Mouse (Mus musculus) liver, adult 2 months (tissue): ENCODE data around the gene Cryga. TPM values are rescaled to one million over a fixed set of nuclear protein-coding genes. Genes with fewer than 3 reads are reported as not detected.

Source experiments
- DNase-seq: peaks from one replicate; pipeline ENCODE4 v3.0.0-alpha.2; 2011; ENCODE audit warnings: low read depth, low spot score; ENCODE audit errors: extremely low read depth
- H3K27ac ChIP-seq: fragments of 200-500 bp; replicated peaks from 2 replicates; pipeline ENCODE4 v1.5.1; 2012; ENCODE audit warnings: low read depth, mild to moderate bottlenecking, control low read depth, inconsistent platforms, low read length; ENCODE audit not compliant: insufficient read depth
- H3K27me3 ChIP-seq: fragments of 200-500 bp; 2 replicates; pipeline ENCODE4 v1.6.1; 2012; ENCODE audit warnings: mild to moderate bottlenecking, moderate library complexity, low read length, inconsistent platforms; ENCODE audit not compliant: control insufficient read depth, insufficient read depth
- H3K36me3 ChIP-seq: fragments of 200-500 bp; 2 replicates; pipeline ENCODE4 v1.6.1; 2012; ENCODE audit warnings: low read length, inconsistent platforms; ENCODE audit not compliant: control insufficient read depth, insufficient read depth
- H3K4me1 ChIP-seq: fragments of 200-500 bp; 2 replicates; pipeline ENCODE4 v1.6.1; 2011; ENCODE audit warnings: low read length; ENCODE audit not compliant: control insufficient read depth, insufficient read depth
- H3K4me3 ChIP-seq: fragments of 200-500 bp; 2 replicates; pipeline ENCODE4 v1.5.1; 2011; ENCODE audit warnings: low read depth, mild to moderate bottlenecking, control low read depth, low read length, moderate library complexity; ENCODE audit not compliant: insufficient read depth
- H3K79me2 ChIP-seq: fragments of 200-500 bp; 2 replicates; pipeline ENCODE4 v1.6.1; 2012; ENCODE audit warnings: inconsistent platforms, mild to moderate bottlenecking, low read length, moderate library complexity; ENCODE audit not compliant: control insufficient read depth, insufficient read depth
- H3K9ac ChIP-seq: fragments of 200-500 bp; 2 replicates; pipeline ENCODE4 v1.6.1; 2012; ENCODE audit warnings: low read depth, mild to moderate bottlenecking, control low read depth, inconsistent platforms, low read length
- CTCF ChIP-seq: fragments of 200-500 bp; IDR thresholded peaks from 2 replicates; pipeline ENCODE4 v1.5.1; 2011; ENCODE audit warnings: low read depth, low read length, control low read depth
- POLR2A ChIP-seq: fragments of 200-500 bp; IDR thresholded peaks from 2 replicates; pipeline ENCODE4 v1.6.1; 2011; ENCODE audit warnings: low read length, control low read depth; ENCODE audit not compliant: insufficient read depth; ENCODE audit errors: extremely low read depth
- WGBS: fragments of 180-500 bp; shearing (Covaris S2); methylation state at CpG from one replicate; pipeline ENCODE4 v1.1.7; 2018; 5-methylcytosine and 5-hydroxymethylcytosine counted together
- polyA plus RNA-seq: library from polyadenylated mRNA; depleted of rRNA; stranded (reverse); fragments of >200 nt; gene quantifications from 2 replicates; pipeline ENCODE4 v1.2.3, GENCODE M21; 2012; rRNA removed
- total RNA-seq: library from RNA; depleted of rRNA; stranded (reverse); fragments of >200 nt; gene quantifications from 2 replicates; pipeline ENCODE4 v1.2.3, GENCODE M21; 2014; rRNA removed

The Cryga gene
- total RNA-seq (not detected in 2 replicates), polyA plus RNA-seq (not detected in 2 replicates)

DNA sequence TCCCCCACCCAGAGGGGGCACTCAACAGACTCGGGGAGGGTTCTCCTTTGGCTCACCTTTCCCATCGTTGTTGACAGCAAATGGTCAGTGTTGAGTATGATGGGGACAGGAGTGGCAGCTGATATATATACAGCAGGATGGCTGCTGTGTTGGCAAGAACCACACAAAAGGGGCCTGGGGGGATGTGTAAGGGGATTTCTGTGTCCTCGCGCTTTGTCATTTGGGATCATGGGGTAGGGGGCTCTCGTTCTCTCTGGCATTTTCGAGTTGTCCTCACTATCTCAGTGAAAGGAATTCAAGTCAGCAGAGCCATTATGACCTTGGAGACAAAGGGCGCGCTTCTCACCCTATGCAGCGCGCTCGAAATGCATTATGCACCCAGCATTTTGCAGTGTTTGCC, at the start of gene Cryga:
Gene Cryga, minus strand, starts transcription at position 101 of the 400 bp plus-strand sequence.
- Histone ChIP-seq H3K9ac (no peak within 1 kb of the TSS), H3K4me3 (no peak within 1 kb of the TSS), H3K27me3 (no peaks in the 10 kb centered on the region), H3K4me1 (no peaks in the 10 kb centered on the region), H3K79me2 (no peaks in the 10 kb centered on the region), H3K36me3 (no peaks in the 10 kb centered on the region), H3K27ac (no peak within 1 kb of the TSS)
- no peak for DNase-seq
- WGBS, result 93% methylated on average over 11 of the region's 11 CpGs
- no peak for TF ChIP-seq CTCF

DNA sequence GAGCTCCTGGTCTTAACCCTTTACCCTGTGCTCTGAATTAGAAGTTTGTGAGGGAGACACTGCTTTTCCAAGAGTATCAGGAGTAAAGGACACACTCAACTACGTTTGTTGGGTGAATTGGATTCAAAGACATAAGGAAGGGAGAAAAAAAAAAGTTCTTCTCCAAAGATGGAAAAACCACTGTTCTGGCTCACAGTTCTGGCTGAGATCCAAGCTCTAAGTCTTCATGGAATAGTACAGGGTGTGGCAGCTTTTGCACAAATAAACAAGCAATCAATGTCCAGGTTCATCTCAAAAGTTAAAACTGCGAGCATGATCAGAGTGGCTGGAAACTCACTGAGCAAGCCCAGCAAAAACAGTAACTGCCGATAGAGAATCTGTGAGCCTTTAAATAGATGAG, 44.8 kb upstream of the Cryga start:
- Histone ChIP-seq H3K4me3 (no peak overlapping the region), H3K4me1 (no peaks in the 10 kb centered on the region), H3K27ac (no peak overlapping the region), H3K36me3 (no peaks in the 10 kb centered on the region), H3K9ac (no peak overlapping the region), H3K79me2 (no peaks in the 10 kb centered on the region), H3K27me3 (no peaks in the 10 kb centered on the region)
- WGBS, result 60% methylated on average over 3 of the region's 3 CpGs
- DNase-seq, result no peak
- TF ChIP-seq POLR2A (no peak), CTCF (no peak)

DNA sequence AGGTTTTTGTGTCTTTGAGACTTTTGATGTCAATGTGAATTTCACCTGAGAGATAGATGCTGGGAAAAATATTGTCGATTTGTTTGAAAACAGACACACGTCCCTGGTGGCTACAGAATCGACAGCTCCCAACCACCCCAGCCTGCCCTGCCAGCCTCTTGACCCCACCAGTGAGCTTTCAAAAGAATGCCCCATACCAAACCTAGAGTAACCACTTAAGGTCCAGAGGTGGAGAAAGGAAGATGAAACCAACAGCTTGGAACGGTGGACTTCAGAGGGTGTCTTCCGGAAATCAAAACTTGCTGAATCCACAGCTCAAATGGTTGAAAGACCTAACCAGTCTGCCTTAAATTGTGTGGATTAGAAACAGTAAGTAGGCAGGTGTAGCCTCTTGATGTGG, 44.2 kb upstream of the Cryga start:
- TF ChIP-seq CTCF, result no peak
- no peak for TF ChIP-seq POLR2A
- WGBS, result 93% methylated on average over 5 of the region's 5 CpGs
- Histone ChIP-seq H3K36me3 (no peaks in the 10 kb centered on the region), H3K4me3 (no peak overlapping the region), H3K4me1 (no peaks in the 10 kb centered on the region), H3K27me3 (no peaks in the 10 kb centered on the region), H3K27ac (no peak overlapping the region), H3K9ac (no peak overlapping the region), H3K79me2 (no peaks in the 10 kb centered on the region)
- DNase-seq, result no peak

DNA sequence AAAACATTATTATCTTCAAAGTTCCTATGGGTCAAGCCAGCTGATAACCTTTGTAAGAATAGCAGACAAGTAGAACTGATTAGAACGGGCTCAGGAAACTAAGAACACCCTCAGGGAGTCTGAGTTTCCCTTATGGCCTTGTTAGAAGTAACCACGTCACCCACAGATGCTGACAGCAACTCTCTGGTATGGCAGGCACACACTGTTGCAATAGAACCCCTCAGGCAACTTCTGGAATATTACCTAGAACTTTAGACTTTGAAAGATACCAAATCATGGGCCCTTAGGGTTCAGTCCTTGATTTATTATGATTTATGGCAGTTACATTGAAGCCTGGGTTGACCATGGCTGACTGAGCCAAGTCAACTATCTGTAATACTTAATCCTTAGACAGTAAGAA, 43.4 kb upstream of the Cryga start:
- TF ChIP-seq POLR2A, result no peak
- TF ChIP-seq CTCF, result no peak

DNA sequence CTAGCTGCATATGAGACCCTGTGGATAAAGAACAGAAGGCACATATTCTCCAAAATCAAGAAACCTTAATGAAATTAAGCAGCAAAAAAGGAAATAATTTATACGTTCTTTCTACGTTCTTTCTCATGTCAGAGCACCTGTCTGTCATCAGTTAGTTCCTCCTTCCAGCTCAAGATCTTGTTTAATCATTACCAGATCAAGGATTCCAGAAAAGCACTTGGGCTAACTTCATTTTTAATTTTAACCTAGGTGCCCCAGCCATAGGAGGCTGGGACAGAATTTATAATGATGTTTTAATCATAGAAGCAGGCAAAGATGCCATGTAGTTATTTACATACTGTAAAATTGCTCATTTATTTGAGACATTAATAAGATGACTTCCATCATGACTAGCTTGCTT, 41.6 kb upstream of the Cryga start:
- H3K9ac ChIP-seq, result no peak overlapping the region
- no peaks in the 10 kb centered on the region for H3K79me2 ChIP-seq
- H3K36me3 ChIP-seq, result no peaks in the 10 kb centered on the region
- WGBS, result 95% methylated on average over 2 of the region's 2 CpGs
- no peak overlapping the region for H3K4me3 ChIP-seq
- no peak overlapping the region for H3K27ac ChIP-seq
- TF ChIP-seq POLR2A, result no peak
- no peaks in the 10 kb centered on the region for H3K27me3 ChIP-seq
- H3K4me1 ChIP-seq, result no peaks in the 10 kb centered on the region
- no peak for DNase-seq

More for the DNA sequence above, 43.4 kb upstream of the Cryga start:
- no peak for DNase-seq
- Histone ChIP-seq H3K27ac (no peak overlapping the region), H3K4me1 (no peaks in the 10 kb centered on the region), H3K79me2 (no peaks in the 10 kb centered on the region), H3K36me3 (no peaks in the 10 kb centered on the region), H3K4me3 (no peak overlapping the region), H3K27me3 (no peaks in the 10 kb centered on the region), H3K9ac (no peak overlapping the region)
- 58% methylated on average over 2 of the region's 2 CpGs for WGBS

DNA sequence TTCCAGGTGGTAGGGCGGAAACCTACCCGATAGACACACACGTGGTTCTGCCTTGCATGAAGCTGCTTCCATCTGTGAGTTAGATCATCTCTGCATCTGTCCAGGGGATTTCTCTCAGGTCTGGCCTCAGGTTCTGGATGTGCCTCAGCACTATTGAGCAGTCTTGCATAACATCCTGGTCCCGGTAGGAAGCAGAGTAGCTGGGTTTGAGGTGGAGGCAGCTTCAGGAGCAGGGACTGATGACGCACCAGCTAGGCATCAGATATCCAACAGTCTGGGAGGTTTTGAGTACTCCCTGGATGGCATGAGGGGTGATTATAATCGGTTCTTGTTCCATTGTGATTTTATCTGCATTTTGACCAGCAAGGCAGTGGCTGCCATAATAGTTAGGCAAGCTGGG, 34.4 kb upstream of the Cryga start:
- Histone ChIP-seq H3K27me3 (no peaks in the 10 kb centered on the region), H3K4me3 (no peak overlapping the region), H3K27ac (no peak overlapping the region), H3K9ac (no peak overlapping the region), H3K36me3 (no peaks in the 10 kb centered on the region), H3K79me2 (no peaks in the 10 kb centered on the region), H3K4me1 (no peaks in the 10 kb centered on the region)
- TF ChIP-seq CTCF (no peak), POLR2A (no peak)
- no peak for DNase-seq
- 86% methylated on average over 6 of the region's 6 CpGs for WGBS
